Mouse (Mus musculus) liver, embryonic 12.5 days (tissue): ENCODE results near the gene Cyp2s1. TPM values are rescaled to one million over a fixed set of nuclear protein-coding genes. Genes with fewer than 3 reads are reported as not detected.

Experiments
- ATAC-seq: fragments of 200-750 bp; cut with Nextera tagmentation; 2 replicates; pipeline ENCODE4 v1.8.0; 2017; ENCODE audit warnings: moderate number of reproducible peaks, mild to moderate bottlenecking, moderate library complexity
- H3K27ac ChIP-seq: fragments of 300-500 bp; sonication (generic); 2 replicates; pipeline ENCODE4 v1.5.1; 2016; ENCODE audit warnings: mild to moderate bottlenecking
- H3K27me3 ChIP-seq: fragments of 300-500 bp; sonication (generic); replicated peaks from 2 replicates; pipeline ENCODE4 v1.6.1; 2016; ENCODE audit warnings: mild to moderate bottlenecking, moderate library complexity
- H3K36me3 ChIP-seq: fragments of 300-500 bp; sonication (generic); 2 replicates; pipeline ENCODE4 v1.6.1; 2016; ENCODE audit warnings: mild to moderate bottlenecking, moderate library complexity
- H3K4me1 ChIP-seq: fragments of 300-500 bp; sonication (generic); 2 replicates; pipeline ENCODE4 v1.6.1; 2016
- H3K4me2 ChIP-seq: fragments of 300-500 bp; sonication (generic); 2 replicates; pipeline ENCODE4 v1.6.1; 2016; ENCODE audit warnings: mild to moderate bottlenecking, moderate library complexity
- H3K4me3 ChIP-seq: fragments of 300-500 bp; sonication (generic); 2 replicates; pipeline ENCODE4 v1.5.1; 2016; ENCODE audit warnings: mild to moderate bottlenecking, moderate library complexity
- H3K9ac ChIP-seq: fragments of 300-500 bp; sonication (generic); 2 replicates; pipeline ENCODE4 v1.6.1; 2016; ENCODE audit warnings: mild to moderate bottlenecking, moderate library complexity
- H3K9me3 ChIP-seq: fragments of 300-500 bp; sonication (generic); replicated peaks from 2 replicates; pipeline ENCODE4 v1.6.1; 2016; ENCODE audit warnings: mild to moderate bottlenecking, moderate library complexity
- WGBS: fragments of 180-500 bp; shearing (Covaris S2); methylation state at CpG from one replicate; pipeline ENCODE4 v1.1.7; 2016; ENCODE audit not compliant: insufficient replicate concordance; 5-methylcytosine and 5-hydroxymethylcytosine counted together
- polyA plus RNA-seq: library from polyadenylated mRNA; unstranded; fragments of >200 nt; fragmentation: Nextera tagmentation; extraction: Ambion mirVana; gene quantifications from 2 replicates; pipeline ENCODE4 v1.2.1, GENCODE M21; 2016

Cyp2s1 gene
- polyA plus RNA-seq, 1 experiment from 2014 or later = 0.81 TPM

DNA sequence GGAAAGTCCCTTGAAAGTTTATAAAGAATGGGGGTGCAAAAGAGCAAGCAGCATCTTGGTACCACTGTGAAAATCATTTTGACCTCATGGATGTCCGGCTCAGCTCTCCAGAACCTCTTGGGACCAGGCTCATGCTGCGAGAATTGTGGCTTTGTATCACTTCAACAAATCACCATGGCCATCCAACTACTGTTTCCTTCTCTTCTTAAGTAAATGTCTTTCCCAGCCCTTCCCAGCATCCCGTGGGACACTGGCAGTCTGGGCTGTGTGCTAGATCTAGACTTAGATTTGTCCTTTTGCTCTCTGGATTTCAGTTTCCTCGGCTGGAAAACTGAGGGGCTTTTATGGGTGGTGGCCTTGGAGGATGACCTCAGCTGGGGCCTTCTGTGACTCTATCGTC, 48.5 kb downstream of the Cyp2s1 start:
- H3K27me3 ChIP-seq = 0 out of 2 replicates have a peak, but pooled peaks cover 6% of the 10 kb centered on the region
- no peaks in the 10 kb centered on the region for H3K9me3 ChIP-seq
- 67% methylated on average over 5 of the region's 5 CpGs for WGBS
- H3K36me3 ChIP-seq = peaks cover 6% of the 10 kb centered on the region
- no peak for ATAC-seq
- no peak overlapping the region for H3K9ac ChIP-seq
- no peak overlapping the region for H3K27ac ChIP-seq
- H3K4me3 ChIP-seq = no peak overlapping the region
- H3K4me1 ChIP-seq = no peaks in the 10 kb centered on the region
- H3K4me2 ChIP-seq = no peak overlapping the region

DNA sequence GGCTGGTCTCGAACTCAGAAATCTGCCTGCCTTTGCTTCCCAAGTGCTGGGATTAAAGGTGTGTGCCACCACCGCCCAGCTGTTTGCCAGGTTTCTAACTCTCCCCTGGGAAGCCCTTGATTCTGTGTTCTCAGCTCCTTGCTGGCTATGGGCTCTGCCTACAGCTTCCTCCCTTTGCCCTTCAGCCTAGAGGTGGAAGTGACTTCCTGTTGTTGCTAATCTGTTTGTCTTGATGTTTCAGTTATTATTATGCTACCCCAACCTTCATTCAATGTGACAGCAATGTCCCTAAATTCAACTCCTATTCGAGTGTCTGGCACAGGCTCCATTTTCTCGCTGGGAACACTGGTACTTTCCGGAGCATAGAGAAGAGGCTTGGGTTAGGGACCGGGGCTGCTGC, 50.6 kb downstream of the Cyp2s1 start:
- H3K4me1 ChIP-seq = no peaks in the 10 kb centered on the region
- H3K9ac ChIP-seq = no peak overlapping the region
- H3K27ac ChIP-seq = no peak overlapping the region
- peaks cover 6% of the 10 kb centered on the region for H3K36me3 ChIP-seq
- no peak overlapping the region for H3K4me3 ChIP-seq
- 59% methylated on average over 6 of the region's 6 CpGs for WGBS
- H3K9me3 ChIP-seq = no peaks in the 10 kb centered on the region
- no peak for ATAC-seq
- no peak overlapping the region for H3K4me2 ChIP-seq
- no peaks in the 10 kb centered on the region for H3K27me3 ChIP-seq

DNA sequence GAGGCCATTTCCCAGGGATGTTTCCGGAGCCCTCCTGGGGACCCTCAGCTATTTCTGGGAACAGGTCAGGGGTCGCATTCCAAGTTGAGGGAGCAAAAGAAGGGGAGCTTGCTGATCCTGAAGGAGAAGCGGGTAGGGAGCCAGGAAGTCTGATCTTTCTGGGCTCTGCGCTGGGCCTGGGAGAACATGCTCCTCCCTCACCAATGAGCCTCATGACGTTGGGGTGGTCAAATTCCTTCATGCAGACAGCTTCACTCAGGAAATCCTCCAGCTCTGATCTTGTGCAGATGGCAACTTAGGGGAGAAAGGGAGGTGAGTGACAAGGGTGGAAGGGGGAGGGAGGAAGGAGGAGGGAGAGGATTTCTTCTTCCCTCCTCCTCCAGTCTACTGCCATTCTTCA, 52.5 kb downstream of the Cyp2s1 start:
- Histone ChIP-seq H3K4me2 (no peak overlapping the region), H3K27me3 (no peaks in the 10 kb centered on the region), H3K9me3 (no peaks in the 10 kb centered on the region), H3K9ac (no peak overlapping the region), H3K27ac (peak overlapping the region; percentile 28; the same call in 1 of the 2 replicates), H3K4me3 (no peak overlapping the region), H3K4me1 (no peaks in the 10 kb centered on the region), H3K36me3 (peaks cover 3% of the 10 kb centered on the region; the same call in 1 of the 2 replicates)
- WGBS = 53% methylated on average over 5 of the region's 5 CpGs
- ATAC-seq = no peak

DNA sequence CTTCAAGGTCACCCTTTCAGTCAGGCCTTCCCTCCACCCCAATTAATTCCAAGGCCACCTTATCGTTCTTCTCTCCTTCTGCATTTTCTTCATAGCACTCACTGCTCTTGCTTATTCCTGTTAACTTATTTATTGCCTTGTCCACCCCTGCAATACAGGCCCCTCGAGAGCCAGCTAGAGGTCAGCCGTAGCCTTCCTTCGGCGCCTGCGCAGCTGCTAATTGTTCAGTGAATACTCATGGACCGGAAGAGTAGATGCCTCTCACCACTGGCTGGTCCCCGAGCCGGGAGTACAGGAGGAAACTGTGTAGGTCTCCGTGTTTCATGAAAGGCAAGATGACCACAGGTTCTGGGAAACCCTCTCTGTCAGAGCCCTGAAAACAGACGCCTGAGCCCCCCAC, 53.0 kb downstream of the Cyp2s1 start:
- peaks cover 3% of the 10 kb centered on the region; the same call in 1 of the 2 replicates for H3K36me3 ChIP-seq
- no peak for ATAC-seq
- H3K4me1 ChIP-seq = no peaks in the 10 kb centered on the region
- H3K27ac ChIP-seq = peak overlapping the region; percentile 28; the same call in 1 of the 2 replicates
- H3K9ac ChIP-seq = no peak overlapping the region
- H3K27me3 ChIP-seq = no peaks in the 10 kb centered on the region
- H3K4me3 ChIP-seq = no peak overlapping the region
- H3K4me2 ChIP-seq = no peak overlapping the region
- 64% methylated on average over 11 of the region's 11 CpGs for WGBS
- H3K9me3 ChIP-seq = no peaks in the 10 kb centered on the region

DNA sequence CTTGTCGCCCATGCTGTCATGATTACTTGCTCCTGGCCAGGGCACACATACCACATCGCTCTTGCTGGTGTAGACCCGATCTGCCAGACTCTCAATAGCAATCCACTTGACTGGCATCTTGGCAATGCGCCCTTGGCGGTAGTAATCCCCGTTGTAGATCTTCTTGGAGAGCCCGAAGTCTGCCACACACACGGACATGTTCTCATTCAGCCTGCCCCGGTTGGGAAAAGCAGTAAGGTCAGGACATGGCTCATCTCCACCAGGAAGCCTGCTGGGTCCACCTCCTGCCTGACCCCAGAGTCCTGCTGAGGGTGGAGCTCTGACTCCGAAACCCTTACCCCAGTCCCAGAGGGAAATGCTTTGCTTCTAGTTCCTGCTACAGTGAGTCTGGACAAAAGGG, 55.4 kb downstream of the Cyp2s1 start:
- 0 out of 2 replicates have a peak, but pooled peaks cover 1% of the 10 kb centered on the region for H3K36me3 ChIP-seq
- 76% methylated on average over 10 of the region's 10 CpGs for WGBS
- H3K4me2 ChIP-seq = no peak overlapping the region
- H3K9ac ChIP-seq = no peak overlapping the region
- peaks cover 3% of the 10 kb centered on the region; the same call in 1 of the 2 replicates for H3K4me1 ChIP-seq
- no peaks in the 10 kb centered on the region for H3K9me3 ChIP-seq
- ATAC-seq = no peak
- H3K27ac ChIP-seq = no peak overlapping the region
- no peak overlapping the region for H3K4me3 ChIP-seq
- H3K27me3 ChIP-seq = no peaks in the 10 kb centered on the region

DNA sequence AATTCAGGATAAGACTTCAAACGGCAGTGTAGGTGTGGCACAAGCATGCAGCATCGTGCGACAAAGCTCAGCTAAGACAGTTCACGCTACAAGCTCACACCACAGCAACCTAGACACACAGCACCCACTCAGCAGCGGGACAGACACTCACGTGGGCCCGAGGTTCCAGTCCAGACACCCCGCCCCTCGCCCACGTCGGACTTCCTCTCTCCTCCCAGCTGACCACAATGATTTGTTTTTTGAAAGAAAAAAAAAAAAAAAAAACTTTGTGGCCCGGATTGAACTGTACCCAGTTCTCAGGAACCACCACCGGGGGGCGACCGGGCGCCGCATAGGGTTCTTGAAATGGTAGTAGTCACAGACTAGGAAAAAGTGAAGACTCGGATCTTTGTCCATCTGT, 60.7 kb downstream of the Cyp2s1 start:
- Histone ChIP-seq H3K4me2 (peak overlapping the region; percentile 94), H3K4me1 (peaks cover 36% of the 10 kb centered on the region), H3K9me3 (no peaks in the 10 kb centered on the region), H3K27ac (peak overlapping the region; percentile 98), H3K27me3 (no peaks in the 10 kb centered on the region), H3K4me3 (peak overlapping the region; percentile 98), H3K9ac (peak overlapping the region; percentile 98), H3K36me3 (peaks cover 18% of the 10 kb centered on the region)
- ATAC-seq = peak; percentile 37
- WGBS = 1% methylated on average over 18 of the region's 18 CpGs

DNA sequence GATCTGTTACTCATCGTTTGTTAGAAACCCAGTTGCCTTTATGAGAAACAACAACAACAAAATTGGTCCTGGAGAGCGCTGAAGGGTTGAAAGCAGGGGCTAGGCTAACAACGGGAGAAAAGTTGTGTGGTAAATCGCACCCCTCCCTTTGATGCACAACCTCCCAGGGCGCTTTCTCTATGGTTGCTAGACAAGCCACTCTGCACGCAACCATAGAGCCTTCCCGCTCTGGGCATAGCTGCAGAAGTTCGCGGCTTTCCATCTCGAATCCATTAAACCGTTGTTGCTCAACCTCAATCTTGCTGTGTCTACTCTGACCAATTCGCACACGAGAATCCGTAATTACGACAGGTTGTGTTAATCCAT, 61.3 kb downstream of the Cyp2s1 start:
- ATAC-seq = peak; percentile 66
- Histone ChIP-seq H3K27ac (peak overlapping the region; percentile 98), H3K4me2 (peak overlapping the region; percentile 94), H3K27me3 (no peaks in the 10 kb centered on the region), H3K4me1 (peaks cover 36% of the 10 kb centered on the region), H3K9me3 (no peaks in the 10 kb centered on the region), H3K9ac (peak overlapping the region; percentile 98), H3K36me3 (peaks cover 23% of the 10 kb centered on the region), H3K4me3 (peak overlapping the region; percentile 98)
- WGBS = under 1% methylated on average over 15 of the region's 15 CpGs

DNA sequence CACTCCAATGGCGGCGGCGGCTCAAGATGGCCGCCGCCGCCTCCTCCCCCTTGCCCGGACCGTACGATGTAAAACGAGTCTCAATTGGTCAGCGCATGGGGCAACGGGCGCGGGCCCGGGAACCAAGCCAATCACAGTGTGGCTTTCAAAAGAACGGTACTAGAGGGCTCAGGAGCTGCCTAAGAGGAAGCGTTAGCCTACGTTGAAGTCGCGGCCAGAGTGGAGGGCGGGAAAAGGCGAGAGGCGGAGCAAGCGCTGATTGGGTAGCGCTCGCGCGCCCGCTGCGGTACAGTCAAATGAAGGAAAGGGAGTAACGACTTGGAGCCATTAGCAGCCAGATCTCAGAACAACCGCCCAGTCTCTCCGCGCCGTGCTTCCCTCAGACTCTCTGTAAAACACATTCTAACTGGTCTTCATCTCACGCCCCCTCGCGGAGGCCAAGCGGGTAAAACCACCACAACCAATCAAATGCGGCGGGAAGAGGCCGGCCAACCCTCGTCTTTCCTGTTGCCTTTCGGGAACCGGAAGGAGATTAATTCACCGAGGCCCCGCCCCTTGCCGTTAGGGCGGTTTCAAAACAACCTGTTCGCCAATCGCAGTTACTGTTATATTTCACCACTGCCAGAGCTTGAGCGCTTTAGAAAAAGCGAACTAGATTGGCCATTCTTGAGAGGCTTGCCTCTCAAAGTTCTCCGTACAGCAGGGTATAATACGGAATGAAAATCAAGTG, 61.8 kb downstream of the Cyp2s1 start, which contains the start of gene Hnrnpul1:
Hnrnpul1 (minus strand) TSS at position 20 of the 730 bp plus-strand sequence.
- Histone ChIP-seq H3K27ac (peak within 1 kb of the TSS; percentile 98), H3K4me3 (peak within 1 kb of the TSS; percentile 98), H3K9ac (peak within 1 kb of the TSS; percentile 98), H3K36me3 (peaks cover 29% of the 10 kb centered on the region), H3K4me1 (peaks cover 39% of the 10 kb centered on the region), H3K9me3 (no peaks in the 10 kb centered on the region), H3K27me3 (no peaks in the 10 kb centered on the region), H3K4me2 (peak within 1 kb of the TSS; percentile 94)
- ATAC-seq = peak; percentile 89
- under 1% methylated on average over 55 of the region's 55 CpGs for WGBS

DNA sequence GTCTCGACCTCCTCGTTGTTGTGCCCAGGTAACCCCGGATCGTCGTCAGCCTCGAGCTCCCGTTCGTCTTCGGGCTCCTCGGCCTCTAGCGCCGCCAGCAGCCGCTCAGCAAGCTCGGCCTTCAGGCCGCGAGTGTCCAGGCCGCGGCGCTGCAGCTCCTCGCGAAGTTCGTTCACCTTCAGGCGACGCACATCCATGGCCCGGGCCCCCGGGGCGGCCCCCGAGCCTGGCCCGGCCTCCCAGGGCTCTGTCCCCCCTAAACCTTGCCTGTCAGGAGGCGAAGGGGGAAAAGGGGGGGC, 62.3 kb downstream of the Cyp2s1 start:
- H3K9me3 ChIP-seq = no peaks in the 10 kb centered on the region
- under 1% methylated on average over 30 of the region's 30 CpGs for WGBS
- H3K36me3 ChIP-seq = peaks cover 34% of the 10 kb centered on the region
- ATAC-seq = no peak
- peak overlapping the region; percentile 98 for H3K27ac ChIP-seq
- peak overlapping the region; percentile 98 for H3K9ac ChIP-seq
- H3K27me3 ChIP-seq = no peaks in the 10 kb centered on the region
- peak overlapping the region; percentile 98 for H3K4me3 ChIP-seq
- H3K4me1 ChIP-seq = peaks cover 39% of the 10 kb centered on the region
- peak overlapping the region; percentile 94 for H3K4me2 ChIP-seq

DNA sequence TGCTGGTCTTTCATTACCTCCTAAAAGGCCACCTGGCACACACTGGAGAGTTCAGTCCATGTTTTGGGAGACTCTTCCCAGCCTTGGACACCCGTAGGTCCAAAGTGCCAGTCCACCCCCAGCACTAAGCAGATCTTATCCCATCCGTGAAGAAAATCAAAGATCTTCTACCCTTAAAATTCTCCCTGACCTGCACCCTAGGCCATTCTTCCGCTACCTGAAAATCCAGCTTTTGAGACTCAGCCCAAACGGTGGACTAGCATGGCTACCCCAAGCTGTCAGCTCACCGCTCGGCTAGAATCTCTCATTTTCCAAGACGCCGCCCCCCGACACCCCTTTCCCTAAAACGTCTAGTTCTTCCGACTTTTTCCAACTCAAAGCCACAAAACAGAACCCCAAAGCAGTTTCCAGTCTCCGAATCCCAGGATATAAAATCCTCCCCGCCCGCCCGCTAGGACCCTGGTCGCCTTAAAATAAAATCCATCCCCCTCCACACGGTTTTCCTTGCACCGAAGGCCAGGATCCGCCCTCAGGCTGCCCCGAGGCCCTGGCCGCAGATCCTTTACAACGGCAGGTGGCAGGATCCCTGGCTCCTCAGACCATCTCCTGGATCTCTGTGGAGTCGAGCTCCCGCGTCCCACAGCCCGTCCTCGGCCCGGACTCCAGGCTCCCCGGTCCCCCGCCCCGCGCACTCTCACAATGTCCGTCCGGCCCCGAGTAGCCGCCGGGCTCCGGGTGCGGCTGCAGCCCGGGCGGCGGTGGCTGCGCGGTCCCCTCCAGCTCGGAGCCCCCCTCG, 62.9 kb downstream of the Cyp2s1 start:
- peak overlapping the region; percentile 94 for H3K4me2 ChIP-seq
- ATAC-seq = peak; percentile 1; the same call in 1 of the 2 replicates

DNA sequence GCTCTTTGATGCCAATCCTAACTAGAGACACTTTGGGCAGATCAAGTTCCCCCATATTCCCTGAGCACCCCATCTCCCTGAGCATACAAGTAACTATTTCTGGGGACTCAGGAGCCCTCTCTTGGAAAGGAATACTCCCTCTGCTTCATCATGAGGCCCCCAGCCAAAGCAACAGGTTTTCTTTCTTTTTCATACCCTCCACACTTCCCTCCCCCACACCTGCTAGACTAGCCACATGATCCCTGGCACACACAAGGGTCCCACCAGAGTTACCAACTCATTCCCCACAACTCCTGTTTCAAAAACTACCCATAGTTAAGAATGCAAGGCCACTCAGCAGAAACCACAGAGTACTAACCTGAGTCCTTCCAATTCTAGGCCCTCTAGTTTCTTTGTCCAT, 63.6 kb downstream of the Cyp2s1 start:
- peak overlapping the region; percentile 98 for H3K4me3 ChIP-seq
- H3K27me3 ChIP-seq = no peaks in the 10 kb centered on the region
- H3K27ac ChIP-seq = 0 out of 2 replicates have a peak overlapping the region, but pooled peaks have one; percentile 98
- H3K9ac ChIP-seq = peak overlapping the region; percentile 98
- no peak for ATAC-seq
- H3K36me3 ChIP-seq = peaks cover 47% of the 10 kb centered on the region
- H3K9me3 ChIP-seq = no peaks in the 10 kb centered on the region
- peaks cover 39% of the 10 kb centered on the region for H3K4me1 ChIP-seq
- peak overlapping the region; percentile 94 for H3K4me2 ChIP-seq

More for the DNA sequence above, 62.9 kb downstream of the Cyp2s1 start:
- H3K4me1 ChIP-seq = peaks cover 39% of the 10 kb centered on the region
- under 1% methylated on average over 46 of the region's 46 CpGs for WGBS
- H3K27ac ChIP-seq = peak overlapping the region; percentile 98
- H3K4me3 ChIP-seq = peak overlapping the region; percentile 98
- peaks cover 40% of the 10 kb centered on the region for H3K36me3 ChIP-seq
- H3K27me3 ChIP-seq = no peaks in the 10 kb centered on the region
- H3K9me3 ChIP-seq = no peaks in the 10 kb centered on the region
- peak overlapping the region; percentile 98 for H3K9ac ChIP-seq
